Mouse (Mus musculus) megakaryocyte progenitor cell, adult 5-6 weeks (primary cell): ENCODE results near the gene Hsd11b1. TPM values are rescaled to one million over a fixed set of nuclear protein-coding genes. Genes with fewer than 3 reads are reported as not detected.
A peak's percentile ranks its signal among the peaks of the same experiment; 100 is the strongest.
"Not testable (repeated sequence)": the region's sequence is repeated elsewhere in the genome, so short reads cannot be mapped to it uniquely, and the experiment has no call there.

Source experiments
- ATAC-seq: replicated peaks from 2 replicates; pipeline ENCODE4 v1.8.0; 2016; ENCODE audit warnings: mild to moderate bottlenecking, moderate TSS enrichment, inconsistent platforms; ENCODE audit not compliant: poor library complexity
- total RNA-seq, 2 experiments: library from RNA; stranded (forward) in 1 of 2; stranded (reverse) in 1 of 2; fragments of 157-497, 149-512 nt in 1 of 2; fragments of 200-1000 nt in 1 of 2; gene quantifications; 2 replicates each; pipeline versions ENCODE4 v1.2.3 to v1.2.4; 2015 to 2017

Gene Hsd11b1
- 74.0 and 84.4 TPM in 2 replicates for total RNA-seq (2015)
- 34.5 and 39.9 TPM in 2 replicates for total RNA-seq (2017)

DNA sequence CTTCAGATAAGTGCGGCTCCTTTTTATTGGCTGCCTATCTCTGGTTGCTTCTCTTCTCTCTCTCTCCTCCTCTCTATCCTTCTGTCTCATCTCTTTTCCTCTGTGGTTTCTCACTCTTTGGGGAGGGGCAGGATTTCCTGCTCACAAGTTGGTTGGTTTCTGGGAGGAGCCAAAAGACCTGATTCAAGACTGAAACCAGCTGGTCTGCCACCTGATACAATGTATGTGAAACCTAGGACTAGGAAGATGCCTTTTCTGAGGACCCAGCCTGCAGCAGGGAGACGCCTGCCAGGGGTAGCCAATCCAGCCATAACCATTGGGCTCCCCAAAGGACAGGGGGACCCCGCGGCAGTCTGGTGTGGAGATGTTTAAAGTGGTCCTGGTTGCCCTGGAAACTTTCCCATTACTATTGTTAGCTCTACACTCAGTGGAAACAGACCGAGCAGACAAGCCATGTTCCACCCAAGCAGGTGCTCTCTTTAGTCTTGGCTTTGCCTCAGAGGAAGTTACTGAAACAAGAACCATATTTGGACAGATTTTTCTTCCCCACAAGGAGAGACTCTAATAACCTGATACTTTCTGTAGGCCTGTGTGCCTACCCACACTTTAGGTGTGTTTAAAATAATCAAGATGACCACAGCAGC lies at the start of gene Hsd11b1:
Gene Hsd11b1 (minus strand): TSS at position 121 of the 644 bp plus-strand sequence.
- peak; percentile 79 for ATAC-seq

DNA sequence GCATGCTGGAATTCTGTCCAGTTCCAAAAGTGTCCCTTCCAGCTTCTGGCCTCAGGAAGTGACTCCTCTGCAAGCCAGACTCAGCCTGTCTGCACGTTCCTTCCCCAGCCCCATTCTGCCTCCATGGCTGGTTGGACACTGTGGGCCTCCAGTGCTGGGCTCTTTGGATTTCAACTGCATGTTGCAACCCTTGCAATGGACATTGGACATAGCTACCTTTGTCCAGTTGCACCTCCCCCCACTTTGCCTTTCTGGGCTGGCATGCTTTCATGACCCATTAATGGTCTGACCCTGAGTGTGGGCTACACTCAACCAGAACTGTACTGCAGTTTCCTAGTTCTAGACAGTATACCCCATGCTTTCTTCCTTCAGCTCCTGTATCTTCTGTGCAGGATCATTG lies 47.7 kb upstream of the Hsd11b1 start:
- ATAC-seq, result no peak

DNA sequence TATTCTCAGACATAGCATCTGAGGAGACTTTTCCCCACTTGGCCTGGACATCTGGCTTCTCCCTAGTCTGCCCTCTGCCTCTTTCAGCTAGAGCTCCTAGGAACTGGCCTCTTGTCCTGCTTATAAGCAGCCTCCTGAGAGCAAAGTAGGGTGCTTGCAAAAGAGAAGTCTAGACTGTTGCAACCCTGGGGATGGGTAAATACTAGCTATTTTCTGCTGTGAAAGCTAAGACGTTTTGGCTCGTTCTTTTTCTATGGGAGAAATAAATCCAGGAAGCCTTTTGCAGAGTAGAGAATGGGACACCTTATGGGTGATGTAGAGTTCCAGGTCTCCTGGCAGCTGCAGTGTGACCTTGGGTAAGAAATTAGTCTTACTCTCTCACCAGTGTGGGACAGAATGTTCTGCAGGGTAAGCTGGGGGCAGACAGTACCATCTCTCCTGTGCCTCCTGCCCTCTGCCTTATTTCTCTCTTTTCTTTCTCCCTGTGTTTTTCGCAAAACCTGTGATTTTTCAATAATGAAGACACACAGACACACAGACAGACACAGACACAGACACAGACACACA lies 46.7 kb upstream of the Hsd11b1 start:
- peak; percentile 44; the same call in 1 of the 2 replicates for ATAC-seq

DNA sequence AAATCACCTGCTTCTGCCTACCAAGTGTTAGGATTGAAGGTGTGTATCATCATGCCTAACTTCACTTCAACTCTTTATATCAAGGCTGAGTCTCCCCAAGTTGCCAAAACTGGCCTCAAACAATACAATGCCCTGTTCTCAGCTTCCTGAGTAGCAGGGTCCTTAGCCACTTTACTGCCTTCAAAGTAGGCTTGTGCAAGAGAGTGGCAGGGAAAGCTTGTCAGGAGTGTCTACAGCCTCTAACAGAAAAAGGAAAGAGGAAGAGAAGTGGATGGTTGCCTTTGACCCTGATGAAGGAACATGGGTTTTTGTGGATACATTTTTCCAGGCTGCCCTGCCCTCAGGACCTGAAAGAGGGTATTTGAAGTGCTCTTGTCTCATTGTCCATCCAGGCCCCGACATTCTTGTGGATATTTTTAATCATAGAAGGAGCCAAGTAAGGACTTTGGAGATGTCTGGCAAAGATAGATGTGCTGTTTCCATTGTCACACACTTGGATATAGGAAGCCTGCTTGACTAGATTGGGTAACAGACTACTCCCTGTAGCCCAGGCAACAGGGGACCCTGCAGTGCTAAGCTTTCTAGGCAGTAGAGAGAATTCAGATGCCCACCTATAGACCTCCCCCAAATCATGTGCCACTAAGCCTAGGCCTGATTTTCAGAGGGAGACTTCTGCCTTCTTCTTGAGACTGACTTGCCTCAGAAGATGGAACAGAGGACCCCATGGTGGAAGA lies 46.1 kb upstream of the Hsd11b1 start:
- peak; percentile 82 for ATAC-seq

DNA sequence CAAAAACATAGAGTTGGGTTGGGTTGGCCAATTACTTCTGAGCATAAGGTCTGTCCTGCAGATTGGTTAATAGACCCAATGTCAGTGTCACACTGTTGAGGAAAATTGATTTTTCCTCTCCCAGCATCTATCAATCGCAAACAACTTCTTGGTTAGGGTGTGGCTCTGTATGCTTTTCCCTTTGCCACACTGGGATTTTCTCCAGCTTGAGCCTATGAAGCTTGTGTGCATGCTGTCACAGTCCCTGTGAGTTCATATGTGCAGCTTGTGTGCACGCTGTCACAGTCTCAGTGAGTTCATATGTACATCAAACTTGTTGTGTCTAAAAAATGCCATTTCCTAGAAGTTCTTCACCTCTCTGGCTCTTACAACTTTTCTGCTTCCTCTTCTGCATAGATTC lies 43.0 kb upstream of the Hsd11b1 start:
- no peak for ATAC-seq

DNA sequence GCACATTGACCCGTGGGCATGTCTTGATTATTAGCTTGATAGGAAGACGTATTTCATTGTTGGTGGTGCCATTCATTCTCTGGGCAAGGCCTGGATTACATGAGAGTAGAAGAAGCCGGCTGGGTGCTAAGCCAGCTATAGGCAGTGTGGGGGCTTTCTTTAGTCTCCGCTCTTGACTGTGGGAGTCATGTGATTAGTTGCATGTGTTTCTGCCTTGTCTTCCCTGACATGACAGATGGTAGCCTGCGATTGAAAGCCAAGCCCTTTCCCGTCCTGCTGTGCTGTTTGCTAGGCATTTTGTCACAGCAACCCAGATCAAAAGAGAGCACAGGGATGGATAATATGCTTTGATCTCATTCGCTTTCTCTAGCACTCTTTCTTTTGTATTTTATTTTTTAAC lies 41.5 kb upstream of the Hsd11b1 start:
- no peak for ATAC-seq

DNA sequence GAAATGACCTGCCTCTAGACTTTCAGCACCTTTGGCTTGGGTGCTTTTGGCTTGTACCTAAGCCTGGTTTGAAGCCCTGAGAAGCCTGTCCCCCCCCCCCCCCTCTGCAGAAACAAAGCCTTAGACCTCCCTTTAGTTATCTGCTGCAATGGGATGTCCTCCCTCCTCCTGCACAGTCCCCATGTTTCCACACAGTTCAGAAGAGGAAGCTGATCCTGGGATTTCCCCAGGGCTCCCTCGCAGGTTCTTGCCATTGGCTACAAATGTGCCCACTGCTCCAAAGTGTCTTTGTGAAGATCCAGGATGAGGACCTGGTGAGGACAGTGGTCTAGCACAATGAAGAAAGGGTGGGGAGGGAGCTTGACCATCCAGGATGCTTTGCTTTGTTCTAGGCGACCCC lies 39.2 kb upstream of the Hsd11b1 start:
- ATAC-seq, result peak; percentile 52

DNA sequence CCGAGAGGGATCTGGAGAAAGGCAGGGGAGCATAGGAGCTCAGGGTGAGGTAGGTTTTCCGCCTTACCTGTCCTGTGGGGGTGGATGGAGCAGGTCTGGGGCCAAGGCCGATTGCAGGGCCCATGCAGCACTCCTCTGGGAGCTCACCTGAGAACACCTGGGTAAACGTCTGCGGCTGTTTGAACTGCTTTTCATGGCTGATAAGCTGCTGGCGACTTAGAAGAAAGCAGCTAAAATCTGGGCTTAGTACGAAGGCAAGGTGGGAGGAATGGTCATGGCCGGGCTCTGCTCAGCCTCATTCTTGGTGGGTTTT lies 38.2 kb upstream of the Hsd11b1 start:
- no peak for ATAC-seq

DNA sequence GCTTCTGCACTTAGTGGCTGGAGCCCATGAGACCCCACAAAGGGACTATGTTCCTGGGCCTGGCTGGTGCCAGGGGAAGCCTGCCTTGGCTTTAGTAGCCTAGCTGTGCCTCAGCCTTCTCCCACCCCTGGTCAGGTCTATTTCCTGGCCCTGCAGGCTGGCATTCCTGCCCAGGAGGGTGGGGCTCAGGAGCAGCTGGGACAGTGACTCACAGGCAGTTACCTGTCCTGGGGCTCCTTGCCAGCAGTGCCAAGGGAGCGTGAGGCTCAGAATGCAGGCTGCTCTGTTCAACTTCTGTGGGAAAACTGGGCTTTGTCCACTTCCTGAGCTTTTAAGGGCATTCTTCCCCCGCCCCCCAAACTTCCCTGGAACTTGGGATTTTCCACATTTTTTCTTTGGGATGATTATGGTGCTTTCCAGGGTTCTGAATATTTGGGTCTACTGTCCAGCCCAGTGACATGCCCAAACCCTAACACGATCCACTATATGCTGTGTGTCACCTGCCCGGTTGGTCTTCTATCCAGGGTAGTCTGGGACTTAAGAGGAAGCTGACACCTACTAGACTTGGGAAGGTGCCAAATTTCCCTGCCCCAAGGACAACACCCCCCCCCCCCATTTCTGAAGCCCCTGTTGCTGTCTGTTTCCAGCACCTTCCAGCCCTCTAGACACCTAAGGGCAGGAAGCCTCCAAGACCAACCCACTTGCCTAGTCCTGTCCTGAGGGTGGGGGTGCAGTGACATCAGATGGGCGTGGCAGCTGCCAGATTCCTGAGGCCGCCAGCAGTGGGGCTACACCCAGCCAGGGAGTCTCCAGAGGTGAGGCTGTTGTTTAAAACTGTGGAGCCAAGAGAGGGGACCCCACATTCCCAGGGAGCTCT lies 37.6 kb upstream of the Hsd11b1 start:
- no peak for ATAC-seq

DNA sequence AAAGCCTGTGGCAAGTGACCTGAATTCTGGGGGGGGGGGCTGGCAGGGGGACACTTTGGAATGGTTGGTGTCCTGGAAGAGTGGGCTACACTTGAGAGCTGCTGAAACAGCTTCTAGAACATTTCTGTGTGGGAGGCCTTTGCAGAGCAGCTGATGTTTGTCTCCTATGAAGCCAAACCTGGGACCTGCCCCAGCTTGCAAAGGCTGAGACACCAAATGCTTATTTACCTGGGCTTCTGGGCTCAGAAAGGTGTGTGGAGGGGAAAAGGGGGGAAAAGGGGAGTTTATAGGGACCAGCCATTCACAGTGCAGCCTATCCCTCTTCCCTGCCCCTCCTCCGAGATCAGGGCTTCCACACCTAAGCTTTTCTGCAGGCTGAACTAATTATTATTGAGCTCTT lies 36.1 kb upstream of the Hsd11b1 start:
- ATAC-seq, result no peak

DNA sequence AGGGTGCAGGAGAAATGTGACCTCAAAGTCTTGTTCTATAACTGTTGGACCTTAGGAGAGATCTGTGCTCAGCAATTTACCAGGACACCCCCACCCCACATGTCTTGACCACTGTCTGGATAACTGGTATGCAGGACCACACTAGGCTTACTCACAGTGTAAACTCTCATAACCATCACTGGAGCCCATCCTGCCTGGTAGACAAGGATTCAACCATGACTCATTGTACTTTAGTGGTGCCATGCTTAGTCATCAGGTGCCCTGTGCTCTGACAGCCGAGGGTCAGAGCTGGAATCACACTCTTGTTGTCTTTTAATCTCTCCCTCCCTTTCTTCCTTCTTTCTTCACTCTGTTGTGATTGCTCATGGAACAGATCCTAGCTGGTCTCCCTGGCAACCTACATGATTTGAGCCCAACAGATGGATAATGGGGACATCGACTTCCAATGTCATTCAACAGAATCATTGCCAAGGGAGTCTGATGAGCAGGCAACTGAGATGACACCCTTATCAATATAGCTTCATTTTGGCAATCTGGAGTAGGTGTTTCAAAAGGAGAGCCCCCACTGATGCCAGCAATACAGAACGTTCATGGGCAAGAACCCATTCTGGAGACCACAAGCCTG lies 34.4 kb upstream of the Hsd11b1 start:
- ATAC-seq, result no peak

DNA sequence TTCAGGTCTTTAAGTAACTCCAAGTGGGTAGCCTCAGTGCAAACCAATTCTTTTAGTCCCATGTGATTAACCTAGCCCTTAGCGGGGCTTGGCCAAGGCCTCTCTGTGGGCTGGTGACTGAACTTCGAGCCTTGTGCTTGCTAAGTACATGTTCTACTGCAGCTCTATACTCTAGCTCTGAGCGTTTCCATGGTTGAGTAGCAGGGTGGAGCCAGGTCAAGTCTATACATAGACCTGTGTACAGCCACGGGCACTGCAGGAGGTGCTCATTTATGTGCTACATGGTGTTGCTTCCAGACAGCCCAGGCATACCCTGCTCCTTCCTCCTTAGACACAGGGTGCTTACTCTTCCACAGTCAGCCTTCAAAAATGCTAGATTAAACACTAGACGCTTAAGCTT lies 32.0 kb upstream of the Hsd11b1 start:
- no peak for ATAC-seq

DNA sequence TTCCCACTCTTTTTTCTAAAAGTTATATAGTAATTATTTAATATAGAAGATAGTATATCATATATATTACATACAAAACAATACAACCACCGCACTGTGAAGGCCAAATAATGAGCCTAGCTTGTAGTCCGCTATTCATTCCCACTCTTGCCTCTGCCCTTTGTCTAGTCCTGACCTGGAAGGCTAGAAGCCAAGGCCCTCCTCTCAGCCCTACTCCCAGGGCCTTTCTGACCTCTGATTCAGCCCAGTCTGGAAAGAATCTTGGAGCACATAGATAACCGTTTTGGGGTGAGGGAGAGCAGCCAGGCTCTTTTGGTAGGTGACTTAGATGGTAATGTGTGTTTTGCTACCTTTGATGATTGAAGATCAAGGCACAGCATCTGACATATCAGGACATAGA lies 30.1 kb upstream of the Hsd11b1 start:
- no peak for ATAC-seq

DNA sequence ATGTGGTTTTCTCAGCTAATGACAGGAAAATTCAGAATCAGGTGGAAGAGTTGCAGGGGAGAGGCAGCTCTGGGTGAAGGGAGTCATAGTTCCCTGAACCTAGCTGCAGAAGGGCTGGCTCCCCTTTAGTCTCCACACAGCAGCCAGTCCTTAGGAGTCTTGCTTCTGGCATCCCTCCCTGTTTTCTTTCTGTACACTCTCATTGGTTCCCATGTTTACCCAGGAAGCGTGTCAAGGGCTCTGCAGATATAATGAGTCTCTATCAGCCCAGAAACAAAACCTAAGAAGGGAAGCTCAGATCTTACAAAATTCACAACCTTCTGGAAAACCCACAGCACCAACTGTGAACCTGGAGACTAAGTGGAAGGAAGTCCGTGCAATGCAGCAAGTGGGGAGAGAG lies 29.2 kb upstream of the Hsd11b1 start:
- ATAC-seq, result peak; percentile 82

DNA sequence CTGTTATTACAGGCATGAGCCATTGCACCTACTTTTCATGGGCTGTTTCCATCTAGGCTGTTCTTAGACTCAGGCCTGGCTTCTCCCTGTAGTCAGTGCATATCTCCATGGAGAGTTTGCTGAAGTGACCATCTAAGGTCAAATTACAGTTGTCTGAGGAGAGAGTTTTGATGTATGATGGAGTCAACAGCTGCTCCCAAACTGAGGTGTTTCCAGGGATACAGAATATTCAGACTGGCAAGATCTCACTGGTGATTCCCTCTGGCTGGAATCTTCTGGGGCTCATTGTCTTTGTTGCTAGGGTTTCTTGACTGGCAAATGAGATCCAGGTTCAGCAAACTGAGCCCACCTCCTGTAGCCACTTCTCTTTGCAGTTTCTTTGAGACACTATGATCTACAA lies 26.8 kb upstream of the Hsd11b1 start:
- ATAC-seq, result no peak

DNA sequence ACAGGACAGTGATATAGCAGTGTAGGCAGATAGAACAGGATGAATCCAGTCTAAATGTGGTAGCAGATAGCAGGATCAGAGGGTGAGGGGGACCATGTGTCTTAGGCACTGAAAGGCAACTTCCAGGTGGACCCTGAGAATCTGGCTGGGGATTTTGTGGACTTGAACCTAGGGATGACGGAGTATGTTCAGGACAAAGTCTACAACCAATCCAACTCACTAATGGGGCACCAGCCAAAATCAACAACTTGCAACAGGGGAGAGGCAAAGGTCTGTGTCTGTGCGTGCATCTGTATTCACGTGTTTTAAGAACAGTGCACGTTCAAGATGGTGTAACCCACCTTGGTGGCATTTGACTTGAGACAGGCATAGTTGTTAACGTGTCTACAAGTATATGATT lies 26.0 kb upstream of the Hsd11b1 start:
- no peak for ATAC-seq

DNA sequence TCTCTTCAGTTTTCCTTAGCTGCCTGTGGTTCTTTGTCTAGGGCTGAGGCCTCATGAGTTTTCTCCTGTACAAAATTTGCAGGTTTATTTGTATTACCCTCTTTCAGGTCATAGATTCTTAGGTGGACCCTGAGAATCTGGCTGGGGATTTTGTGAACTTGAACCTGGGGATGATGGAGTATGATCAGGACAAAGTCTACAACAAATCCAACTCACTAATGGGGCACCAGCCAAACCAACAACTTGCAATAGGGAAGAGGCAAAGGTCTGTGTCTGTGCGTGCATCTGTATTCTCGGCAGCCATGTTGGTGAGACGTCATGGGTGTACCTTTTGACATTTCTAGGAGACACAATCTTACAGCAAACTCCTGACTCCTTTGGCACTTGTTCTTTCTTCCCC lies 25.2 kb upstream of the Hsd11b1 start:
- no peak for ATAC-seq

DNA sequence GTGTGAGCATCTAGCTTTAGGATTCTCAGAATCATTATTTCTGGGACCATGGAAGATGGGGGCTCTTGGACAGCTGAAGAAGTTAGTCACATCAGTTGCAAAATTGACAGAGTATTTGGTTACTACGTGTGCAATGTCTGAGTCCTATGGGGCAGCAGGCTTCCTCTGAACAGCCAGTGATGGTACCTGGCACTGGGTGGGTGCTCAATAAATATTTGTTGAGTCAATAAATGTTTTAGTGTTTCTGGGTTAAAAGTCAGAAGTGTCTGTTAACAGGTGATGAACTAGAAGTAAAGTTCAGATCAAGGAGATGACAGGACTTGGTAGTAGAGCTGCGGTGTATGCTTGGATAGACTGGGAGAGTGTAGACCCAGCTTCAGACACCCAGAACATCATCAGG lies 23.7 kb upstream of the Hsd11b1 start:
- ATAC-seq, result no peak

DNA sequence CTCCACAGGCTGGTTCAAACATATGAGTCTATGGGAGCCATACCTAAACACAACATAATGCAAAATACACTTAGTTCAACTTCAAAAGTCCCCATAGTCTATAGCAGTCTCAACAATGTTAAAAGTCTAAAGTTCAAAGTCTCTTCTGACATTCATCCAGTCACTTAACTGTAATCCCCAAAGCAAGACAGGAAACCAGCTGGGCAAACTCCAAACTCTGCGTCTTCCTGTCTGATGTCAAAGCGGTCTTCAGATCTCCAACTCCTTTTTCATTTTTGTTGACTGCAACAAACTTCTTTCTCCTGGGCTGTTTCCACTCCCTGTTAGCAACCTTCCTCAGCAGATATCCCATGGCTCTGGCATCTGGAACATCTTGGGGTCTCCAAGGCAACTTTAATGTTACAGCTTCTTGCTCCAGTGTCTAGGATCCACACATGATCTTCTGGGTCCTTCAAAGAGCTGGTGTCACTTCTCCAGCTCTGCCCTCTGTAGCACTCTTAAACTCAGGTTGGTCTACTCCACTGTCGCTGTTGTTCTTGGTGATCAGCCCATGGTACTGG lies 22.0 kb upstream of the Hsd11b1 start:
- ATAC-seq, result not testable (repeated sequence)

DNA sequence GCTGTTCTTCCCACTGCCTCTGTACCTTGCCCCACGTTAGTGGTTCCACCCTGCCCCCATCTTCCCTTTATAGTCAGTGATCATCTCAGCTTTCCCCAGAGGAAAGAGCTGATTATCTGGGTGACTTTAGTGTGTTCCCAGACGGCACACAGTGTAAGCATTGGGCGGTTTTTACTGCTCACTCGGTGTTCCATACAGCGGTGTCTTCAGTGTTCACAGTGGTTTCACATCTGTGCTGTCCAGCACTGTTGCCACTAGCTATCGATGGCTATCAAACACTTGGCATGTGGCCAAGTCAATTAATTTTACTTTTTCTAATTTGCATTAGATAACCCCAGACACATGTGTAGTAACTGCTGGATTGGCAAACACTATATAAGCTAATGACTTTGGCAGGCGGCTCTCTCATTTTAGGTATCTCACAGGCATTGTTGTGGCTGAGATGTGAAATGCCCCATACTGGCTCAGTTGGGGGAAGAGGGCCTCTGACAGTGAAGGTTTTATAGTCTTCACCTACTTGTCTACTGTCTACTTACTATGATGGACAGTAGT lies 20.4 kb upstream of the Hsd11b1 start:
- ATAC-seq, result no peak
